Mouse (Mus musculus) limb, embryonic 11.5 days (tissue): ENCODE data around the gene Slc38a5. TPM values are rescaled to one million over a fixed set of nuclear protein-coding genes. Genes with fewer than 3 reads are reported as not detected.

Source experiments
- ATAC-seq: fragments of 200-750 bp; cut with Nextera tagmentation; 2 replicates; pipeline ENCODE4 v1.8.0; 2017; ENCODE audit warnings: low read depth; ENCODE audit not compliant: insufficient number of reproducible peaks, low FRiP score, low TSS enrichment
- DNase-seq: peaks from one replicate; pipeline ENCODE4 v3.0.0-alpha.2; 2015; ENCODE audit warnings: low spot score
- H3K27ac ChIP-seq: fragments of 300-500 bp; sonication (generic); replicated peaks from 2 replicates; pipeline ENCODE4 v1.5.1; 2014; ENCODE audit warnings: low read depth, mild to moderate bottlenecking, low read length
- H3K27me3 ChIP-seq: fragments of 300-500 bp; sonication (generic); 2 replicates; pipeline ENCODE4 v1.6.1; 2014; ENCODE audit warnings: mild to moderate bottlenecking, low read length, mixed read lengths; ENCODE audit not compliant: control insufficient read depth, insufficient read depth
- H3K36me3 ChIP-seq: fragments of 300-500 bp; sonication (generic); 2 replicates; pipeline ENCODE4 v1.6.1; 2014; ENCODE audit warnings: mild to moderate bottlenecking, low read length, moderate library complexity, mixed read lengths; ENCODE audit not compliant: control insufficient read depth, insufficient read depth
- H3K4me1 ChIP-seq: fragments of 300-500 bp; sonication (generic); 2 replicates; pipeline ENCODE4 v1.6.1; 2014; ENCODE audit warnings: low read length, mixed read lengths; ENCODE audit not compliant: control insufficient read depth, insufficient read depth
- H3K4me2 ChIP-seq: fragments of 300-500 bp; sonication (generic); 2 replicates; pipeline ENCODE4 v1.6.1; 2014; ENCODE audit warnings: low read depth, mild to moderate bottlenecking, moderate library complexity; ENCODE audit not compliant: severe bottlenecking
- H3K4me3 ChIP-seq: fragments of 300-500 bp; sonication (generic); 2 replicates; pipeline ENCODE4 v1.5.1; 2014; ENCODE audit warnings: low read depth, low read length
- H3K9ac ChIP-seq: fragments of 300-500 bp; sonication (generic); 2 replicates; pipeline ENCODE4 v1.6.1; 2014; ENCODE audit warnings: mild to moderate bottlenecking, low read length
- H3K9me3 ChIP-seq: fragments of 300-500 bp; sonication (generic); 2 replicates; pipeline ENCODE4 v1.6.1; 2016; ENCODE audit warnings: low read length; ENCODE audit not compliant: control insufficient read depth
- WGBS: fragments of 180-500 bp; shearing (Covaris S2); extraction: QIAGEN DNeasy Blood & Tissue Kit; methylation state at CpG from one replicate; pipeline ENCODE4 v1.1.7; 2014; 5-methylcytosine and 5-hydroxymethylcytosine counted together
- polyA plus RNA-seq: library from polyadenylated mRNA; unstranded; fragments of >200 nt; fragmentation: Nextera tagmentation; extraction: Ambion mirVana; gene quantifications from 2 replicates; pipeline ENCODE4 v1.2.1, GENCODE M21; 2014

Slc38a5 gene
- 3.3 and 4.2 TPM in 2 replicates for polyA plus RNA-seq

DNA sequence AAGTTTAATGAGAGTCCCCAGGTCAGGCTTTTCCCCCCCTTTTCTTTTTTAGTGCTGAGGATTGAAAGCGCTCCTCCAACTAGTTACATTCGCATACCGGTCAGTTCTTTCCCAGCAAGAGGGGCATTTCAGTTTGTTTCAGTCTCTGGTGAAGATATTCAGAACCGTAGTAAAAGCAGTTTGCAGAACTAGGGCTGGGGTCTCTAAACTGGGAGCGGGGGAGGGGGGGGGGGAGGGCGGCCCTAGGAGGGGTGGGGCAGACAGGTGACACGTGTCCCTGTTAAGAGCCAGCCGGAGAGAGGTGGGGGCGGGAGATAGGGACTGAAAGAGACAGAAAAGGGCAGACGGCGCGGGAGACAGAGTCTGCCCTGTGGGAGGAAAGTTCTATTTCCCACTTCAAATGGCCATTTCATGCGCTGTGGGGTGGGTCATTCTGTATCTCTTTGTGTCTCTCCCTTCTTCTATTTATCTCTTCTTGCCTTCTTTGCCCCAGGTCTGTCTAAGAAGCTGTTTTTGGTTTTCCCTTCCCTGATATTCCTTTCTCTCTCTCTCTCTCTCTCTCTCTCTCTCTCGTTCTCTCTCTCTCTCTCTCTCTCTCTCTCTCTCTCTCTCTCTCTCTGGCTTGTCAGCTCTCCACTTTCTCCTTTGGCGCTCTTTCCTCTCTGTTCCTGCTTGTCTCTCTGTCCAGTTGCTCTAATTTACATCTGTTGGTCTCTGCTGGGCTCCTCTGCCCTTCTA, at the start of gene Slc38a5:
TSS of gene Slc38a5 (plus strand) at position 51 of the 738 bp plus-strand sequence.
- H3K4me2 ChIP-seq, result no peak within 1 kb of the TSS; the same call in none of the 2 replicates
- no peak within 1 kb of the TSS for H3K4me3 ChIP-seq
- DNase-seq (no peak), ATAC-seq (no peak)
- H3K9me3 ChIP-seq, result no peaks in the 10 kb centered on the region
- no peak within 1 kb of the TSS for H3K9ac ChIP-seq
- H3K36me3 ChIP-seq, result no peaks in the 10 kb centered on the region
- H3K27ac ChIP-seq, result no peak within 1 kb of the TSS
- 22% methylated on average over 13 of the region's 15 CpGs for WGBS
- H3K27me3 ChIP-seq, result no peaks in the 10 kb centered on the region
- H3K4me1 ChIP-seq, result no peaks in the 10 kb centered on the region

DNA sequence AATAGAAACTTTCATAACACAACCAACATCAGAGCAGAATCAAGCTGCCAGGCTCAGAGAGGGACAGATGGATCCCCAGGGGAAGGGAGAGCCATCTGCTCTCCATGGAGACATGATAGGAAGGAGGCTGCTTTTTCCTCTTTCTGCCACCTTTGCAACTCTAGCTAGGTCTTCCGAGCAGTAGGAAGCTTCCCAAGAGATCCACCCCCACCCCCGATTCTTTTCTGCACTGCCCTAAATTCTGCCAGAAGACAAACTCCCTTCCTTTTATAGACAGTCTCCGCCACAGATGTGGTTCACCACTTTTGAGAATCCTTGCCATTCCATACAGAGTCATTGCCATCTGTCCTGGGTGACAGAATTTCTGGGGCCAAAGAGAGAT, 48.6 kb upstream of the Slc38a5 start:
- no peak overlapping the region for H3K4me2 ChIP-seq
- 72% methylated on average over 3 of the region's 3 CpGs for WGBS
- DNase-seq (no peak), ATAC-seq (no peak)
- no peaks in the 10 kb centered on the region for H3K9me3 ChIP-seq
- no peaks in the 10 kb centered on the region for H3K27me3 ChIP-seq
- H3K4me3 ChIP-seq, result no peak overlapping the region
- no peak overlapping the region for H3K27ac ChIP-seq
- no peaks in the 10 kb centered on the region for H3K36me3 ChIP-seq
- H3K4me1 ChIP-seq, result no peaks in the 10 kb centered on the region
- H3K9ac ChIP-seq, result no peak overlapping the region

DNA sequence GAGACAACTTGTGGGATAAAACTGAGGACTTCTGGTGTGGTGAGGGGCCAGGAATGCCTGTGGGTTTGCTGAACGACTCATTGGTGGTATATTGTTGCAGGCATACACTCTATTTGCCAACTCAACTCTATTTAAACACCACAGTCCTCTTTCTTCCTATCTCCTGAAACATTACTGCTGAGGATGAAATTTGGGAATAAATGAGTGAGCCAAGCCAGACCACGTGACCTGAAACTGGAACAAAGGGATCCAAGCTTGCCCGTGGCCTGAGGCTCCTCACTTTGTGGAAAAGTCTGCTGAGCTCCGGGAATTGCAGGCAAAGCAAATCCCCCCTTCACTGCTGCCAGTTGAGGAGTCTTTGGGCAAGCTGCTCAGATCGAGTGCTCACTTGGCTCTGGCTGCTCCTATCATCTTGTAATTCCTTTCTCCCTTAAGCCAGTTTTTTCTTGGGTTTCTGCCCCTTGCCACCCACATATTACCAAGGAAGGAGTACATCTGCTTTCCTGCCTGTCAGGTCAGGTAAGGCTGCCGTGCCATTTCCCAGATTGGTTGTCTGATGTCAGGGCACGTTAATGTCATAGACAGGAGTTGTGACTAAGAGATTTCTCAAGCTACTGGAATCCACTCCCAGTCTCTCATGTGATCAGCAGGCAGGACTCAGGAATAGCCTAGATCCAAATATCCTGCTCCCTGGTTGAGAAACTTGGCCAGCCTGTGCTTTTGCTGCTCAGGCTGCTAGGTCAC, 48.1 kb upstream of the Slc38a5 start:
- no peak overlapping the region for H3K27ac ChIP-seq
- no peaks in the 10 kb centered on the region for H3K4me1 ChIP-seq
- H3K9ac ChIP-seq, result no peak overlapping the region
- H3K4me3 ChIP-seq, result no peak overlapping the region
- ATAC-seq (no peak), DNase-seq (no peak)
- no peak overlapping the region for H3K4me2 ChIP-seq
- H3K36me3 ChIP-seq, result no peaks in the 10 kb centered on the region
- H3K27me3 ChIP-seq, result no peaks in the 10 kb centered on the region
- H3K9me3 ChIP-seq, result no peaks in the 10 kb centered on the region
- 68% methylated on average over 7 of the region's 7 CpGs for whole genome bisulfite sequencing

DNA sequence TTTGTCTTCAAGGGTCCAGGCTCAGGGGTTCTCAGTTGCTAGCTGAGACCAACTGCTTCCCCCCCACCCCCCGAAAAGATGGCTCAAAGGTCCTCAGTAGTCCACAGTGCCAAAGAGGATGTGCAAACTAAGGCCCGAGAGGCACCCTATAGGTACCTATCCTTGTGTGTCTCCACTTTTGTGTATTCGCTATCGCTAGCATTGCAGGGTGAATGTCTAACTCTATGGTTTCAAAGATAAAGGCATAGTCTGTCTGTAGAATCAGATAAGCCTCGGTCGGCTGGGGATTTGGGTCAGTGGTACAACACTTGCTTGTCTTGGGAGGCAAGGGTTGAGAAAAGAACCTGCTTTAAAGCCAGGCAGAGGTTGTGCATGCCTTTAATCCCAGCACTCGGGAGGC, 47.5 kb upstream of the Slc38a5 start:
- no peak overlapping the region for H3K4me2 ChIP-seq
- H3K4me3 ChIP-seq, result no peak overlapping the region
- no peaks in the 10 kb centered on the region for H3K4me1 ChIP-seq
- H3K9ac ChIP-seq, result no peak overlapping the region
- H3K27ac ChIP-seq, result no peak overlapping the region
- no peak for ATAC-seq
- no peaks in the 10 kb centered on the region for H3K27me3 ChIP-seq
- WGBS, result 85% methylated on average over 7 of the region's 7 CpGs
- H3K9me3 ChIP-seq, result no peaks in the 10 kb centered on the region
- H3K36me3 ChIP-seq, result no peaks in the 10 kb centered on the region
- no peak for DNase-seq

DNA sequence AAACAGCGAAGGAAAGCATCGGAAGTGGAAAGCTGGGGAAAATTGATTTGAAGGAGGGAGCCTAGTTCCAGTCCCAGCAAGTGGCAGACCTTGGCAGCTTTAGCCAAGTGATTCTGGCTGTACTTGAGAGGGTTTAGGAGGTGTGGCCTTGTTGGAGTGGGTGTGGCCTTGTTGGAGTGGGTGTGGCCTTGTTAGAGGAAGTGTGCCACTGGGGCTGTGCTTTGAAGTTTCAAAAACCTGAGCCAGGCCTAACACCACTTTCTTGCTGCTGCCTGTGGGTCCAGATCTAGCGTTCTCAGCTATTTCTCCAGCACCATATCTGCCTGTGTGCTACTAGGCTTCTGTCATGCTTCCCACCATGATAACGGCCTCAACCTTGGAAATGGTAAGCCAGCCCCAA, 40.7 kb upstream of the Slc38a5 start:
- no peak overlapping the region for H3K9ac ChIP-seq
- H3K27ac ChIP-seq, result no peak overlapping the region
- no peak overlapping the region for H3K4me2 ChIP-seq
- WGBS, result 77% methylated on average over 4 of the region's 4 CpGs
- H3K4me3 ChIP-seq, result no peak overlapping the region
- H3K36me3 ChIP-seq, result no peaks in the 10 kb centered on the region
- H3K9me3 ChIP-seq, result no peaks in the 10 kb centered on the region
- no peak for ATAC-seq
- no peaks in the 10 kb centered on the region for H3K27me3 ChIP-seq
- no peak for DNase-seq
- no peaks in the 10 kb centered on the region for H3K4me1 ChIP-seq

DNA sequence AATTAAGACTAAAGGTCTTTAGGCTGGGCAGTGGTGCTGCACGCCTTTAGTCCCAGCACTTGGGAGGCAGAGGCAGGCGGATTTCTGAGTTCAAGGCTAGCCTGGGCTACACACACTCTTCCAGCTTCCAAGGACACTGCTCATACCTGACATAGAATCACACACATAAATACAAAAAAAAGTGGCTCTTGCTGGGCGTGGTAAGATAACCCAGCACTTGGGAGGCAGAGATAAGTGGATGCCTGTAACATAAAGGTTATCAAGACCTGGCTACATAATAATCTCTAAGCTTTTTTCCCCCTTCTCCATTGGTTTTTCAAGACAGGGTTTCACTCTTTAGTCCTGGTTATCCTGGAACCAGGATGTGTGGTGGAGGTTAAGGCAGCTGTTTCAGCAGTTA, 37.3 kb upstream of the Slc38a5 start:
- Histone ChIP-seq H3K4me1 (no peaks in the 10 kb centered on the region), H3K9ac (no peak overlapping the region), H3K27me3 (no peaks in the 10 kb centered on the region), H3K36me3 (no peaks in the 10 kb centered on the region), H3K9me3 (no peaks in the 10 kb centered on the region), H3K4me2 (no peak overlapping the region), H3K27ac (no peak overlapping the region), H3K4me3 (no peak overlapping the region)
- ATAC-seq, result no peak
- 81% methylated on average over 3 of the region's 3 CpGs for WGBS
- no peak for DNase-seq

DNA sequence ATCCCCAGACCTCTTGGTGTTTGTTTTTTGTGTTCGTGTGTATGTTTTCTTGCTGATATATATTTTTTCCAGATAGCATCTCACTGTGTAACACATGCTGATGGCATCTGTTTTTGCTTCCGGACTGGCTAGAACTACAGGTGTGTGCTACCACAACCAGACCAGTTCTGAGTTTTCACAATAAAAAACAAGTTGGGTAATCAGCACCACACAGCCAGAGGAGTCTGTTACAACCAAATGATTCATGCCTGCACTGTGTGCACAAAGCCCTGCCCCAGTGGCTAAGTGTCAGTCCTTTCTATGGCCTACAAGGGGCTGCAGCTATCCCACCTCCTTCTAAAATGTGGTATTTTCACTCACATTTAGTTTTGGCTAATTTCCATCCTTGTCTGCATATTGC, 34.2 kb upstream of the Slc38a5 start:
- 73% methylated on average over 2 of the region's 2 CpGs for WGBS
- Histone ChIP-seq H3K27me3 (no peaks in the 10 kb centered on the region), H3K4me3 (no peak overlapping the region), H3K9me3 (no peaks in the 10 kb centered on the region), H3K4me2 (no peak overlapping the region), H3K36me3 (no peaks in the 10 kb centered on the region), H3K27ac (no peak overlapping the region), H3K4me1 (no peaks in the 10 kb centered on the region), H3K9ac (no peak overlapping the region)
- ATAC-seq (no peak), DNase-seq (no peak)

DNA sequence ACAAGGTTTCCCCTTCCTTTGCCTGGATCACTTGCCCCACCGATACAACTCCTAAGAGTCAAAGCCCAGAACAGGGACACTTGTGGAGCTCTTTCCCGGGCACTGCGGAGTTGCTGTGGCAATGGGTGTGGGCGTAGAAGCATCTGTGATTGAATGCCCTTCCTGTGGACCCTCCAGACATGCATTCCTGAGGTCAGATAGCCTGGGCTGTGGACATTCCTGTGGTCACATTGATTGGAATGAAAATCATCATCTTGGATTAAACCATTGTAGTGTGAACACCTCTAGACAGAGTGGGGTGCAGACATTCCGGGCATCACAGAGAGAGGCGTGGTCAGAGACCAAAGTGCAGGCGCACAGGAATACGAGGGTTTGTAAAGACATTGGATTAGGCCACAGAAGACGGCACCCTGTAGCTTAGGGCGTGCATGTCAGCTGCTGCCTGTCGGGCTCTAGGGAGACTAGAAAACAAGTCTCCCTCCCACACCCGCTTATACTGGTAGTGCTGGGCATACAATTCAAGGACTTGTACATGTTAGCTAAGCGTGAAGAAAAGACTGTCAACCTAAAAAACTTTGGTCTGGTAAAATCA, 32.0 kb upstream of the Slc38a5 start:
- ATAC-seq (no peak), DNase-seq (no peak)
- Histone ChIP-seq H3K4me2 (no peak overlapping the region), H3K9ac (no peak overlapping the region), H3K27me3 (no peaks in the 10 kb centered on the region), H3K27ac (no peak overlapping the region), H3K36me3 (no peaks in the 10 kb centered on the region), H3K9me3 (no peaks in the 10 kb centered on the region), H3K4me3 (no peak overlapping the region), H3K4me1 (no peaks in the 10 kb centered on the region)
- WGBS, result 83% methylated on average over 13 of the region's 13 CpGs
